8 mouse cellular contexts compared by ENCODE assay signal in the genomic region with DNA sequence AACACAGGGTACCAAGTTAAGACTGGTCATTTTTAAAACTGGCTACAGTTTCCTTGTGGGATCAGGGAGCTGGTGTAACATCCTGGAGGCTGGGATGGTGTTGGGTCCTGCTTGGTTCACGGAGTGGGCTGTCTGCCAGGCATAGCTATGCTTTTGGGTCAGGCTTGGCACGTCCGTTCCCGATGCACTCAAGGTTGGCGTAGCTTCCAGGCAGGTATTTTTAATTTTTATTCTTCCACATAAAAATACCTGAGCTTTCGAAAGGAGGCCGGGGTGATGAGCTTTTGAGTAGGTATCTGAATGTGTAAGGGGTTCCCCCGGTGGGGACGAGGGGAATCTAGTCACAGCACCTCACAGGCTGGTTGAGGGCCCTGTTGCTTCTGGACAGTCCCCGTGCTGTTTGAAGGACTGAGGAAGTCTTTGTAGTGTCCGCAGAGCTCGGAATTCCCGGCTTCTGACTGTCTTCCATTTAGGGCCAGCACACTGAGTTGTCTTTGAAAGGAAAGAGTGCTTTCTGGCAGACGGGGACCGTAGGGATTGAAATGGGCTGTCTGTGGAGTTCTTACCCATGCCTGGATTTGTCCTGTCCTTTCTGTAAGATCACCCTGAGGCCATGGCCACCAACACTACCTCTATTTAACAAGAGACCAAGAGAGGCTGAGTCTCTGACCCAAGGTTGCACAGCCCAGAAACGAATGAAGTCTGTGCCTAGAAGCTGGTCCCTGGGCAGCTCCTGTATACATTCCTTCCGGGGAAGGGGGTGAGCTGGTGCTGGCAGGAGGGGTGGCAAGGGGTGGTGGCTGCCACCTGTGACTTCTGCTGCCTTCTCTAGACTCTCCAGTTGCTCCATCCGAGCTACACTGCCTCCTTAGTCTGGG. TPM values are rescaled to one million over a fixed set of nuclear protein-coding genes. Genes with fewer than 3 reads are reported as not detected.
DNase-seq lines count a peak whose midpoint lies in the region; ATAC-seq and TF ChIP-seq lines count a peak whose summit lies in the region.

No protein-coding gene starts in this region.

- peak overlapping the region; percentile 66 for H3K27ac ChIP-seq in forebrain, embryonic 10.5 days
- peak overlapping the region; percentile 19 for H3K27ac ChIP-seq in intestine, embryonic 15.5 days
- H3K27ac ChIP-seq in liver, postnatal 0 days (ENCODE audit: low read depth) = peak overlapping the region; percentile 76
- H3K27ac ChIP-seq in stomach, embryonic 15.5 days = peak overlapping the region; percentile 77

- H3K4me2 ChIP-seq in intestine, embryonic 15.5 days (replicated peaks) = peak overlapping the region; percentile 75
- H3K4me2 ChIP-seq in liver, postnatal 0 days (ENCODE audit: low read depth, low read length) = peak overlapping the region; percentile 95
- H3K4me2 ChIP-seq in stomach, embryonic 15.5 days = peak overlapping the region; percentile 83

- 46% methylated on average over 18 of the region's 18 CpGs for WGBS in forebrain, embryonic 10.5 days
- 45% methylated on average over 18 of the region's 18 CpGs for WGBS in intestine, embryonic 15.5 days
- WGBS in liver, postnatal 0 days (ENCODE audit: insufficient replicate concordance) = 38% methylated on average over 18 of the region's 18 CpGs
- 47% methylated on average over 18 of the region's 18 CpGs for WGBS in stomach, embryonic 15.5 days

- peak overlapping the region; percentile 93 for H3K9ac ChIP-seq in intestine, embryonic 15.5 days
- H3K9ac ChIP-seq in liver, postnatal 0 days (replicated peaks) = peak overlapping the region; percentile 89
- 0 out of 2 replicates have a peak overlapping the region, but pooled peaks have one; percentile 97 for H3K9ac ChIP-seq in stomach, embryonic 15.5 days

- no peaks in the 10 kb centered on the region for H3K9me3 ChIP-seq in forebrain, embryonic 10.5 days
- H3K9me3 ChIP-seq in intestine, embryonic 15.5 days = no peaks in the 10 kb centered on the region
- H3K9me3 ChIP-seq in liver, postnatal 0 days (ENCODE audit: low read length) = peaks cover 2% of the 10 kb centered on the region; the same call in 1 of the 2 replicates
- no peaks in the 10 kb centered on the region for H3K9me3 ChIP-seq in stomach, embryonic 15.5 days

- H3K4me1 ChIP-seq in forebrain, embryonic 10.5 days = peaks cover 48% of the 10 kb centered on the region
- peaks cover 29% of the 10 kb centered on the region for H3K4me1 ChIP-seq in intestine, embryonic 15.5 days (replicated peaks)
- H3K4me1 ChIP-seq in liver, postnatal 0 days (ENCODE audit: insufficient read depth) = peaks cover 40% of the 10 kb centered on the region
- peaks cover 32% of the 10 kb centered on the region for H3K4me1 ChIP-seq in stomach, embryonic 15.5 days

- TF ChIP-seq EP300 in liver, postnatal 0 days (IDR thresholded peaks at IDR 0.05; ENCODE audit: low read depth) = no peak

- H3K36me3 ChIP-seq in forebrain, embryonic 10.5 days (replicated peaks) = peaks cover 6% of the 10 kb centered on the region; the same call in 1 of the 2 replicates
- no peaks in the 10 kb centered on the region for H3K36me3 ChIP-seq in intestine, embryonic 15.5 days
- H3K36me3 ChIP-seq in liver, postnatal 0 days (replicated peaks; ENCODE audit: insufficient read depth, low read length) = peaks cover 6% of the 10 kb centered on the region; the same call in 1 of the 2 replicates
- H3K36me3 ChIP-seq in stomach, embryonic 15.5 days = no peaks in the 10 kb centered on the region

- peak overlapping the region; percentile 91 for H3K4me3 ChIP-seq in forebrain, embryonic 10.5 days
- peak overlapping the region; percentile 88 for H3K4me3 ChIP-seq in intestine, embryonic 15.5 days (replicated peaks)
- H3K4me3 ChIP-seq in liver, postnatal 0 days (ENCODE audit: low read depth, low read length) = peak overlapping the region; percentile 79
- peak overlapping the region; percentile 84 for H3K4me3 ChIP-seq in stomach, embryonic 15.5 days (replicated peaks)

- no peak for TF ChIP-seq CTCF in liver, postnatal 0 days (IDR thresholded peaks at IDR 0.05; ENCODE audit: low read depth)

- H3K27me3 ChIP-seq in forebrain, embryonic 10.5 days (ENCODE audit: poor library complexity, severe bottlenecking) = no peaks in the 10 kb centered on the region
- no peaks in the 10 kb centered on the region for H3K27me3 ChIP-seq in intestine, embryonic 15.5 days (replicated peaks)
- no peaks in the 10 kb centered on the region for H3K27me3 ChIP-seq in liver, postnatal 0 days (ENCODE audit: insufficient read depth, low read length)
- no peaks in the 10 kb centered on the region for H3K27me3 ChIP-seq in stomach, embryonic 15.5 days (replicated peaks)

- peak; percentile 66 for DNase-seq in urinary bladder, postnatal 14 days (ENCODE audit: low spot score)
- DNase-seq in urinary bladder, postnatal 36 days (ENCODE audit: low spot score in 2 of 2) = no peak
- no peak for DNase-seq in forebrain, embryonic 10.5 days (ENCODE audit: extremely low spot score, low spot score)
- no peak for DNase-seq in liver, postnatal 0 days
- DNase-seq in left cerebral cortex, adult 11 months (ENCODE audit: low spot score) = no peak
- DNase-seq in retina, postnatal 1 day = no peak

- ATAC-seq in intestine, embryonic 15.5 days = no peak
- no peak for ATAC-seq in liver, postnatal 0 days
- ATAC-seq in stomach, embryonic 15.5 days (ENCODE audit: insufficient read depth, low FRiP score, low read depth) = no peak

RNA-seq across cellular contexts. Expression of a gene that starts 1.7 kb away (rescaled TPM):
- polyA plus RNA-seq in forebrain, embryonic 10.5 days (2016; fragmentation: Nextera tagmentation; extraction: Ambion mirVana) = 34.3 and 35.8 TPM in 2 replicates
- 56.9 and 58.2 TPM in 2 replicates for polyA plus RNA-seq in intestine, embryonic 15.5 days (2015; fragmentation: Nextera tagmentation; extraction: Ambion mirVana)
- polyA plus RNA-seq in liver, postnatal 0 days (2015; fragmentation: Nextera tagmentation; extraction: Ambion mirVana) = 14.9 and 16.3 TPM in 2 replicates
- 37.0 and 43.0 TPM in 2 replicates for polyA plus RNA-seq in stomach, embryonic 15.5 days (2015; fragmentation: Nextera tagmentation; extraction: Ambion mirVana)

RNA-seq across cellular contexts. Expression of a gene that starts 23.7 kb away (rescaled TPM):
- 13.1 and 13.9 TPM in 2 replicates for polyA plus RNA-seq in forebrain, embryonic 10.5 days (2016; fragmentation: Nextera tagmentation; extraction: Ambion mirVana)
- 18.6 and 19.8 TPM in 2 replicates for polyA plus RNA-seq in intestine, embryonic 15.5 days (2015; fragmentation: Nextera tagmentation; extraction: Ambion mirVana)
- polyA plus RNA-seq in liver, postnatal 0 days (2015; fragmentation: Nextera tagmentation; extraction: Ambion mirVana) = 3.5 and 3.9 TPM in 2 replicates
- 21.7 and 26.6 TPM in 2 replicates for polyA plus RNA-seq in stomach, embryonic 15.5 days (2015; fragmentation: Nextera tagmentation; extraction: Ambion mirVana)

RNA-seq across cellular contexts. Expression of a gene that starts 42.2 kb away (rescaled TPM):
- not detected in 2 replicates for polyA plus RNA-seq in forebrain, embryonic 10.5 days (2016; fragmentation: Nextera tagmentation; extraction: Ambion mirVana)
- polyA plus RNA-seq in intestine, embryonic 15.5 days (2015; fragmentation: Nextera tagmentation; extraction: Ambion mirVana) = 2.1 and 2.9 TPM in 2 replicates
- not detected in 2 replicates for polyA plus RNA-seq in liver, postnatal 0 days (2015; fragmentation: Nextera tagmentation; extraction: Ambion mirVana)
- 12.0 and 15.4 TPM in 2 replicates for polyA plus RNA-seq in stomach, embryonic 15.5 days (2015; fragmentation: Nextera tagmentation; extraction: Ambion mirVana)

RNA-seq across cellular contexts. Expression of a gene that starts 51.0 kb away (rescaled TPM):
- polyA plus RNA-seq in forebrain, embryonic 10.5 days (2016; fragmentation: Nextera tagmentation; extraction: Ambion mirVana) = 1,454 and 1,463 TPM in 2 replicates
- polyA plus RNA-seq in intestine, embryonic 15.5 days (2015; fragmentation: Nextera tagmentation; extraction: Ambion mirVana) = 1,607 and 1,644 TPM in 2 replicates
- 793 and 822 TPM in 2 replicates for polyA plus RNA-seq in liver, postnatal 0 days (2015; fragmentation: Nextera tagmentation; extraction: Ambion mirVana)
- polyA plus RNA-seq in stomach, embryonic 15.5 days (2015; fragmentation: Nextera tagmentation; extraction: Ambion mirVana) = 1,425 and 1,562 TPM in 2 replicates

RNA-seq across cellular contexts. Expression of a gene that starts 56.8 kb away (rescaled TPM):
- 64.9 and 66.1 TPM in 2 replicates for polyA plus RNA-seq in forebrain, embryonic 10.5 days (2016; fragmentation: Nextera tagmentation; extraction: Ambion mirVana)
- polyA plus RNA-seq in intestine, embryonic 15.5 days (2015; fragmentation: Nextera tagmentation; extraction: Ambion mirVana) = 31.8 and 34.7 TPM in 2 replicates
- 7.7 and 10.3 TPM in 2 replicates for polyA plus RNA-seq in liver, postnatal 0 days (2015; fragmentation: Nextera tagmentation; extraction: Ambion mirVana)
- polyA plus RNA-seq in stomach, embryonic 15.5 days (2015; fragmentation: Nextera tagmentation; extraction: Ambion mirVana) = 34.9 and 36.4 TPM in 2 replicates

Comparison
In these comparisons a context has a peak if more than half of its experiments do, and no peak if none do; other contexts are left out.
1. H3K27ac ChIP-seq: peak in every context shown above with its lines; median percentile 77 in stomach, embryonic 15.5 days; 76 in liver, postnatal 0 days; 66 in forebrain, embryonic 10.5 days; 19 in intestine, embryonic 15.5 days.